Mouse (Mus musculus) intestine, embryonic 15.5 days (tissue): Measurements from ENCODE around the gene Immp2l. TPM values are rescaled to one million over a fixed set of nuclear protein-coding genes. Genes with fewer than 3 reads are reported as not detected.

Experiments
- ATAC-seq: fragments of 200-750 bp; cut with Nextera tagmentation; 2 replicates; pipeline ENCODE4 v1.8.0; 2017; ENCODE audit warnings: moderate TSS enrichment, moderate library complexity
- H3K27ac ChIP-seq: fragments of 300-500 bp; sonication (generic); 2 replicates; pipeline ENCODE4 v1.5.1; 2015; ENCODE audit warnings: mild to moderate bottlenecking, inconsistent platforms
- H3K27me3 ChIP-seq: fragments of 300-500 bp; sonication (generic); replicated peaks from 2 replicates; pipeline ENCODE4 v1.6.1; 2015; ENCODE audit warnings: inconsistent platforms
- H3K36me3 ChIP-seq: fragments of 300-500 bp; sonication (generic); 2 replicates; pipeline ENCODE4 v1.6.1; 2015; ENCODE audit warnings: inconsistent platforms
- H3K4me1 ChIP-seq: fragments of 300-500 bp; sonication (generic); replicated peaks from 2 replicates; pipeline ENCODE4 v1.6.1; 2015; ENCODE audit warnings: inconsistent platforms
- H3K4me2 ChIP-seq: fragments of 300-500 bp; sonication (generic); replicated peaks from 2 replicates; pipeline ENCODE4 v1.6.1; 2015; ENCODE audit warnings: mild to moderate bottlenecking, inconsistent platforms
- H3K4me3 ChIP-seq: fragments of 300-500 bp; sonication (generic); replicated peaks from 2 replicates; pipeline ENCODE4 v1.5.1; 2015; ENCODE audit warnings: inconsistent platforms
- H3K9ac ChIP-seq: fragments of 300-500 bp; sonication (generic); 2 replicates; pipeline ENCODE4 v1.6.1; 2015; ENCODE audit warnings: inconsistent platforms
- H3K9me3 ChIP-seq: fragments of 300-500 bp; sonication (generic); 2 replicates; pipeline ENCODE4 v1.6.1; 2016; ENCODE audit warnings: inconsistent platforms
- WGBS: fragments of 180-500 bp; shearing (Covaris S2); methylation state at CpG from one replicate; pipeline ENCODE4 v1.1.7; 2015; 5-methylcytosine and 5-hydroxymethylcytosine counted together
- polyA plus RNA-seq: library from polyadenylated mRNA; unstranded; fragments of >200 nt; fragmentation: Nextera tagmentation; extraction: Ambion mirVana; gene quantifications from 2 replicates; pipeline ENCODE4 v1.2.1, GENCODE M21; 2015

The Immp2l gene
- polyA plus RNA-seq, 1 experiment from 2014 or later = 27.7 TPM

- Histone ChIP-seq H3K4me1 (no peaks in the 10 kb centered on the region), H3K4me2 (no peak overlapping the region), H3K9me3 (no peaks in the 10 kb centered on the region), H3K4me3 (no peak overlapping the region), H3K36me3 (no peaks in the 10 kb centered on the region), H3K27ac (no peak overlapping the region), H3K9ac (no peak overlapping the region), H3K27me3 (no peaks in the 10 kb centered on the region)
- WGBS = 72% methylated on average over 4 of the region's 4 CpGs
- no peak for ATAC-seq
Observed at GRCm38 (mm10) chr12:41528410-41528809, 504.5 kb downstream of the Immp2l start.

GRCm38 (mm10) chr12:41539989-41540388, 516.1 kb downstream of the Immp2l start:
- no peaks in the 10 kb centered on the region for H3K9me3 ChIP-seq
- no peak overlapping the region for H3K9ac ChIP-seq
- H3K4me1 ChIP-seq = no peaks in the 10 kb centered on the region
- H3K4me3 ChIP-seq = no peak overlapping the region
- ATAC-seq = no peak
- H3K27ac ChIP-seq = no peak overlapping the region
- no peaks in the 10 kb centered on the region for H3K27me3 ChIP-seq
- H3K36me3 ChIP-seq = no peaks in the 10 kb centered on the region
- 87% methylated on average over 5 of the region's 5 CpGs for WGBS
- no peak overlapping the region for H3K4me2 ChIP-seq

- H3K27ac ChIP-seq = no peak overlapping the region
- no peaks in the 10 kb centered on the region for H3K36me3 ChIP-seq
- H3K27me3 ChIP-seq = no peaks in the 10 kb centered on the region
- WGBS = 88% methylated on average over 4 of the region's 4 CpGs
- no peak overlapping the region for H3K9ac ChIP-seq
- H3K4me3 ChIP-seq = no peak overlapping the region
- no peaks in the 10 kb centered on the region for H3K9me3 ChIP-seq
- H3K4me1 ChIP-seq = no peaks in the 10 kb centered on the region
- ATAC-seq = no peak
- H3K4me2 ChIP-seq = no peak overlapping the region
Observed at GRCm38 (mm10) chr12:41551578-41551977, 527.7 kb downstream of the Immp2l start.

GRCm38 (mm10) chr12:41557832-41558231, 533.9 kb downstream of the Immp2l start:
- WGBS = 59% methylated on average over 3 of the region's 3 CpGs
- no peaks in the 10 kb centered on the region for H3K4me1 ChIP-seq
- no peaks in the 10 kb centered on the region for H3K9me3 ChIP-seq
- no peaks in the 10 kb centered on the region for H3K36me3 ChIP-seq
- H3K4me3 ChIP-seq = no peak overlapping the region
- H3K27me3 ChIP-seq = no peaks in the 10 kb centered on the region
- H3K4me2 ChIP-seq = no peak overlapping the region
- no peak overlapping the region for H3K9ac ChIP-seq
- no peak for ATAC-seq
- no peak overlapping the region for H3K27ac ChIP-seq

GRCm38 (mm10) chr12:41558956-41559735, 535.3 kb downstream of the Immp2l start:
- H3K9me3 ChIP-seq = no peaks in the 10 kb centered on the region
- no peaks in the 10 kb centered on the region for H3K36me3 ChIP-seq
- H3K4me3 ChIP-seq = no peak overlapping the region
- peak; percentile 56; the same call in 1 of the 2 replicates for ATAC-seq
- no peak overlapping the region for H3K27ac ChIP-seq
- no peaks in the 10 kb centered on the region for H3K4me1 ChIP-seq
- H3K9ac ChIP-seq = no peak overlapping the region
- H3K27me3 ChIP-seq = no peaks in the 10 kb centered on the region
- H3K4me2 ChIP-seq = no peak overlapping the region
- WGBS = 47% methylated on average over 5 of the region's 5 CpGs

- no peaks in the 10 kb centered on the region for H3K27me3 ChIP-seq
- H3K4me3 ChIP-seq = no peak overlapping the region
- 17% methylated on average over 18 of the region's 18 CpGs for WGBS
- H3K9ac ChIP-seq = no peak overlapping the region
- H3K9me3 ChIP-seq = no peaks in the 10 kb centered on the region
- no peak overlapping the region for H3K27ac ChIP-seq
- no peaks in the 10 kb centered on the region for H3K36me3 ChIP-seq
- peak overlapping the region; percentile 42 for H3K4me2 ChIP-seq
- 0 out of 2 replicates have a peak, but pooled peaks cover 3% of the 10 kb centered on the region for H3K4me1 ChIP-seq
- peak; percentile 77 for ATAC-seq
Observed at GRCm38 (mm10) chr12:41565540-41566432, 541.9 kb downstream of the Immp2l start.

- Histone ChIP-seq H3K36me3 (no peaks in the 10 kb centered on the region), H3K4me3 (no peak overlapping the region), H3K9me3 (no peaks in the 10 kb centered on the region), H3K9ac (no peak overlapping the region), H3K27ac (no peak overlapping the region), H3K4me2 (peak overlapping the region; percentile 42), H3K4me1 (0 out of 2 replicates have a peak, but pooled peaks cover 3% of the 10 kb centered on the region), H3K27me3 (no peaks in the 10 kb centered on the region)
- peak; percentile 31; the same call in 1 of the 2 replicates for ATAC-seq
- 27% methylated on average over 1 of the region's 1 CpGs for WGBS
Observed at GRCm38 (mm10) chr12:41566433-41566794, 542.5 kb downstream of the Immp2l start.

- Histone ChIP-seq H3K27ac (no peak overlapping the region), H3K4me3 (no peak overlapping the region), H3K9me3 (no peaks in the 10 kb centered on the region), H3K27me3 (no peaks in the 10 kb centered on the region), H3K9ac (no peak overlapping the region), H3K4me2 (no peak overlapping the region), H3K4me1 (no peaks in the 10 kb centered on the region), H3K36me3 (no peaks in the 10 kb centered on the region)
- ATAC-seq = no peak
- 41% methylated on average over 3 of the region's 3 CpGs for WGBS
Observed at GRCm38 (mm10) chr12:41573754-41574153, 549.9 kb downstream of the Immp2l start.

- Histone ChIP-seq H3K36me3 (no peaks in the 10 kb centered on the region), H3K27me3 (no peaks in the 10 kb centered on the region), H3K4me2 (no peak overlapping the region), H3K4me1 (no peaks in the 10 kb centered on the region), H3K4me3 (no peak overlapping the region), H3K9ac (no peak overlapping the region), H3K27ac (no peak overlapping the region), H3K9me3 (no peaks in the 10 kb centered on the region)
- ATAC-seq = no peak
- WGBS = 56% methylated on average over 4 of the region's 4 CpGs
Observed at GRCm38 (mm10) chr12:41575221-41575620, 551.3 kb downstream of the Immp2l start.

- no peak for ATAC-seq
- no peaks in the 10 kb centered on the region for H3K9me3 ChIP-seq
- WGBS = 77% methylated on average over 5 of the region's 5 CpGs
- H3K4me3 ChIP-seq = no peak overlapping the region
- no peak overlapping the region for H3K4me2 ChIP-seq
- no peak overlapping the region for H3K27ac ChIP-seq
- no peaks in the 10 kb centered on the region for H3K36me3 ChIP-seq
- H3K9ac ChIP-seq = no peak overlapping the region
- H3K27me3 ChIP-seq = no peaks in the 10 kb centered on the region
- no peaks in the 10 kb centered on the region for H3K4me1 ChIP-seq
Observed at GRCm38 (mm10) chr12:41593401-41593800, 569.5 kb downstream of the Immp2l start.

- Histone ChIP-seq H3K9me3 (no peaks in the 10 kb centered on the region), H3K4me3 (no peak overlapping the region), H3K9ac (no peak overlapping the region), H3K4me2 (no peak overlapping the region), H3K4me1 (no peaks in the 10 kb centered on the region), H3K36me3 (no peaks in the 10 kb centered on the region), H3K27ac (no peak overlapping the region), H3K27me3 (no peaks in the 10 kb centered on the region)
- WGBS = 92% methylated on average over 4 of the region's 4 CpGs
- no peak for ATAC-seq
Observed at GRCm38 (mm10) chr12:41594037-41594436, 570.1 kb downstream of the Immp2l start.

GRCm38 (mm10) chr12:41615271-41615670, 591.4 kb downstream of the Immp2l start:
- Histone ChIP-seq H3K27ac (no peak overlapping the region), H3K36me3 (no peaks in the 10 kb centered on the region), H3K9ac (no peak overlapping the region), H3K4me1 (no peaks in the 10 kb centered on the region), H3K27me3 (no peaks in the 10 kb centered on the region), H3K4me2 (no peak overlapping the region), H3K9me3 (no peaks in the 10 kb centered on the region), H3K4me3 (no peak overlapping the region)
- 85% methylated on average over 3 of the region's 3 CpGs for WGBS
- ATAC-seq = no peak
